Mouse (Mus musculus): ENCODE data around the gene Zfp652. TPM values are rescaled to one million over a fixed set of nuclear protein-coding genes. Genes with fewer than 3 reads are reported as not detected.
"Not testable (repeated sequence)": the region's sequence is repeated elsewhere in the genome, so short reads cannot be mapped to it uniquely, and the experiment has no call there.

Zfp652 gene
- polyA plus RNA-seq, 1 experiment from 2014 or later, result 24.5 TPM

GRCm38 (mm10) chr11:95737811-95738210 is 25.3 kb downstream of the Zfp652 start:
- Histone ChIP-seq H3K9ac (no peak overlapping the region), H3K27me3 (no peaks in the 10 kb centered on the region), H3K27ac (no peak overlapping the region), H3K36me3 (no peaks in the 10 kb centered on the region), H3K4me2 (no peak overlapping the region), H3K9me3 (no peaks in the 10 kb centered on the region), H3K4me1 (no peaks in the 10 kb centered on the region), H3K4me3 (no peak overlapping the region)
- WGBS, result 87% methylated on average over 3 of the region's 3 CpGs
- ATAC-seq (ENCODE audit: insufficient number of reproducible peaks, insufficient read depth, low FRiP score, low TSS enrichment, low read depth), result no peak

- no peak overlapping the region for H3K4me2 ChIP-seq
- no peaks in the 10 kb centered on the region for H3K9me3 ChIP-seq
- H3K4me3 ChIP-seq, result no peak overlapping the region
- no peak for ATAC-seq (ENCODE audit: insufficient number of reproducible peaks, insufficient read depth, low FRiP score, low TSS enrichment, low read depth)
- no peak overlapping the region for H3K9ac ChIP-seq
- WGBS, result 83% methylated on average over 2 of the region's 2 CpGs
- no peaks in the 10 kb centered on the region for H3K4me1 ChIP-seq
- H3K27me3 ChIP-seq, result no peaks in the 10 kb centered on the region
- H3K27ac ChIP-seq, result no peak overlapping the region
- H3K36me3 ChIP-seq, result peaks cover 19% of the 10 kb centered on the region
Observed at GRCm38 (mm10) chr11:95744521-95744920, 32.0 kb downstream of the Zfp652 start.

GRCm38 (mm10) chr11:95746821-95747220 is 34.3 kb downstream of the Zfp652 start:
- H3K27me3 ChIP-seq, result no peaks in the 10 kb centered on the region
- peaks cover 30% of the 10 kb centered on the region for H3K36me3 ChIP-seq
- H3K27ac ChIP-seq, result no peak overlapping the region
- H3K4me3 ChIP-seq, result no peak overlapping the region
- no peak overlapping the region for H3K9ac ChIP-seq
- no peak overlapping the region for H3K4me2 ChIP-seq
- 91% methylated on average over 4 of the region's 4 CpGs for WGBS
- H3K9me3 ChIP-seq, result no peaks in the 10 kb centered on the region
- H3K4me1 ChIP-seq, result no peaks in the 10 kb centered on the region
- ATAC-seq (ENCODE audit: insufficient number of reproducible peaks, insufficient read depth, low FRiP score, low TSS enrichment, low read depth), result no peak

DNA sequence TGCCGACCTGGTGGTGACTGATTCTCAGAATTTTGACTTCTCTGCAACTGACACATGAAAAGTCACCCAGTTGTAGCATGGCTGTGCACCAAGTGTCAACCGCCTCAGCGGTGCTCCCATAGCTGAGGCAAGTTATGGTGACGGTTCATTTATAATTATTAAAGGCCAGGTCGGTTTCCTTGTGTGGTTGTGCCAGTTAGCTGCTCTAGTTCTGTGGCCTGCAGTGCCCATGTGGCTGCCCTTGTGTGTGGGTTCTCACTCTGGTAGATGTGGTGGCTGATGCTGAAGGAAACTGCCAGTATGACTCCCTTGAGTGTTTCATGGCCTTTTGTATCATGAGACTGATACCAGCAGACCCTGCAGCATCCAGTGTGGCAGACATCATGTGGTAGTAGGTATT is 35.9 kb downstream of the Zfp652 start:
- Histone ChIP-seq H3K4me2 (no peak overlapping the region), H3K4me1 (no peaks in the 10 kb centered on the region), H3K27me3 (no peaks in the 10 kb centered on the region), H3K27ac (no peak overlapping the region), H3K9me3 (no peaks in the 10 kb centered on the region), H3K9ac (no peak overlapping the region), H3K36me3 (peaks cover 36% of the 10 kb centered on the region), H3K4me3 (no peak overlapping the region)
- WGBS, result 77% methylated on average over 5 of the region's 5 CpGs
- ATAC-seq (ENCODE audit: insufficient number of reproducible peaks, insufficient read depth, low FRiP score, low TSS enrichment, low read depth), result no peak

DNA sequence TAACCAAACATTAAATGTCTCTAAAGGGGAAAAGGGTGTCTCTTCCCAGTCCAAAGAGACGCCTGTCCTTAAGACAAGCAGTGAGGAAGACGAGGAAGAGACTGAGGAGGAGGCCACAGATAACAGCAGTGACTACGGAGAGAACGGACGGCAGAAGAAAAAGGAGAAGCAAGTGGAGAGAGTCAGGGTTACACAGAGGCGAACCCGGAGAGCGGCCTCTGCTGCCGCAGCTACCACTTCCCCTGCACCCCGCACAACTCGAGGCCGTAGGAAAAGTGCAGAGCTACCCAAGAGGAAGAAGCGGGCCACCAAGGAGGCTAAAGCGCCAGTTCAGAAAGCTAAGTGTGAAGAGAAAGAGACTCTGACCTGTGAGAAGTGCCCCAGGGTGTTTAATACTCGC is 37.1 kb downstream of the Zfp652 start:
- H3K36me3 ChIP-seq, result peaks cover 39% of the 10 kb centered on the region
- no peak overlapping the region for H3K9ac ChIP-seq
- H3K4me2 ChIP-seq, result no peak overlapping the region
- ATAC-seq (ENCODE audit: insufficient number of reproducible peaks, insufficient read depth, low FRiP score, low TSS enrichment, low read depth), result no peak
- 84% methylated on average over 15 of the region's 15 CpGs for WGBS
- no peaks in the 10 kb centered on the region for H3K27me3 ChIP-seq
- H3K9me3 ChIP-seq, result no peaks in the 10 kb centered on the region
- H3K4me3 ChIP-seq, result no peak overlapping the region
- no peaks in the 10 kb centered on the region for H3K4me1 ChIP-seq
- no peak overlapping the region for H3K27ac ChIP-seq

- H3K36me3 ChIP-seq, result peaks cover 53% of the 10 kb centered on the region
Observed at GRCm38 (mm10) chr11:95750995-95751394, 38.5 kb downstream of the Zfp652 start.

DNA sequence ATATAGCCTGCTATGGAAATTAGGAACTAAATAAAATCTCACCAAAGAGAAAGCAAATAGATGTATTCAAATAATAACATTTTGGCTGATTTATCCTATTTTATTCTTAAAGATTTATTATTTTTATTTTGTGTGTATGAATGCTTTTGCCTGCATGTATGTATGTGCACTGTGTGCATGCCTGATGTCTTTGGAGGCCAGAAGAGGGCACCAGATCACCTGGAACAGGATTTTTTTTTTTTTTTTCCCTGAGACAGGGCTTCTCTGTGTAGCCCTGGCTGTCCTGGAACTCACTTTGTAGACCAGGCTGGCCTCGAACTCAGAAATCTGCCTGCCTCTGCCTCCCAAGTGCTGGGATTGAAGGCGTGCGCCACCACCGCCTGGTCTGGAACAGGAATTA is 42.7 kb downstream of the Zfp652 start:
- not testable (repeated sequence) for H3K9ac ChIP-seq; H3K27ac ChIP-seq; H3K27me3 ChIP-seq; H3K4me2 ChIP-seq; ATAC-seq (ENCODE audit: insufficient number of reproducible peaks, insufficient read depth, low FRiP score, low TSS enrichment, low read depth); H3K4me1 ChIP-seq; H3K4me3 ChIP-seq; H3K9me3 ChIP-seq
- 97% methylated on average over 4 of the region's 4 CpGs for WGBS
- H3K36me3 ChIP-seq, result peaks cover 63% of the 10 kb centered on the region

More at GRCm38 (mm10) chr11:95750995-95751394, 38.5 kb downstream of the Zfp652 start:
- no peaks in the 10 kb centered on the region for H3K27me3 ChIP-seq
- H3K4me2 ChIP-seq, result no peak overlapping the region
- H3K9me3 ChIP-seq, result no peaks in the 10 kb centered on the region
- H3K4me3 ChIP-seq, result no peak overlapping the region
- H3K9ac ChIP-seq, result no peak overlapping the region
- 8% methylated on average over 1 of the region's 1 CpGs for WGBS
- H3K27ac ChIP-seq, result no peak overlapping the region
- H3K4me1 ChIP-seq, result no peaks in the 10 kb centered on the region
- ATAC-seq (ENCODE audit: insufficient number of reproducible peaks, insufficient read depth, low FRiP score, low TSS enrichment, low read depth), result no peak

DNA sequence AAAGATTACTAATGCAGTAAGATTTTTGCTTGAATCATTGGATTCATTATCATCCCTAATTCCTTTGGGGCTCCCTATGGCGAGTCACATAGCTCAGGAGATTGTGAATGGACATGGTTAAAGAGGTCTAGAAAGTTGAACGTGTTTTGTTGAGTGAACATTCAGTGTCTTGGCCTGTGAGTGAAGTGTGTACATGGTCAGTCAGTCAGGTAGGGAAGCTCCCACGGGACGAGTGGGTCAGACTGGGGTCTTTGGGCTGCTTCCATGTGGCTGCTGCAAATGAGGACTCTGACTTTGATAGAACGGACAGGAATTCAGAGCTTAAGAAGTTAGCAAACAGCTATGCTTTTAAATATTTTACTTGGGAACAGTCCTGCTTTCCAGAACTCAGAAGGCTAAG is 48.0 kb downstream of the Zfp652 start:
- Histone ChIP-seq H3K36me3 (peaks cover 52% of the 10 kb centered on the region), H3K9ac (no peak overlapping the region), H3K27ac (no peak overlapping the region), H3K9me3 (no peaks in the 10 kb centered on the region), H3K27me3 (no peaks in the 10 kb centered on the region), H3K4me3 (no peak overlapping the region), H3K4me1 (peaks cover 6% of the 10 kb centered on the region; the same call in 1 of the 2 replicates), H3K4me2 (no peak overlapping the region)
- ATAC-seq (ENCODE audit: insufficient number of reproducible peaks, insufficient read depth, low FRiP score, low TSS enrichment, low read depth), result no peak
- WGBS, result 87% methylated on average over 5 of the region's 5 CpGs

DNA sequence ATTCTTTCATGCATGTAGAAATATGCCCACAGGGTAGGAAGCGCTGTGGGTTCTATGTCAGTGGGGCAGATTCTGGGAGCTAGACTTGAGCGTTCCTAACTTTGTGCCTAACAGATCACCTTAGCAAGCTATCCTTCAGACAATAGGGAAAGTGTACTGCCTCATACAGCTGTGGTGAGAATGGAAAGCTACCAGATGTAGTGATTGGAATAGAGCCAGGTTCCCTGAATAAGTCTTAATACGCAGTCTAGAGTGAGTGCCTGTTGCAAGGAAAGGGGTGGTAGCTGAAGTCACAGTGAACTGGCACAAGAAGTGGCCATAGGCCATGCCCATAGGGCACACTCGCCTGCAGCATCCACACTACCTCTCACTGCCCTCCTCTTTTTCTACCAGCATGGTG is 50.5 kb downstream of the Zfp652 start:
- Histone ChIP-seq H3K27me3 (no peaks in the 10 kb centered on the region), H3K36me3 (peaks cover 39% of the 10 kb centered on the region), H3K9ac (no peak overlapping the region), H3K4me1 (peaks cover 6% of the 10 kb centered on the region; the same call in 1 of the 2 replicates), H3K9me3 (no peaks in the 10 kb centered on the region), H3K4me2 (no peak overlapping the region), H3K27ac (no peak overlapping the region), H3K4me3 (no peak overlapping the region)
- WGBS, result 73% methylated on average over 4 of the region's 4 CpGs
- ATAC-seq (ENCODE audit: insufficient number of reproducible peaks, insufficient read depth, low FRiP score, low TSS enrichment, low read depth), result no peak

- Histone ChIP-seq H3K4me1 (peaks cover 6% of the 10 kb centered on the region; the same call in 1 of the 2 replicates), H3K27ac (no peak overlapping the region), H3K36me3 (peaks cover 46% of the 10 kb centered on the region), H3K9ac (no peak overlapping the region), H3K4me2 (no peak overlapping the region), H3K27me3 (no peaks in the 10 kb centered on the region), H3K9me3 (no peaks in the 10 kb centered on the region), H3K4me3 (no peak overlapping the region)
- ATAC-seq (ENCODE audit: insufficient number of reproducible peaks, insufficient read depth, low FRiP score, low TSS enrichment, low read depth), result no peak
- WGBS, result 76% methylated on average over 8 of the region's 8 CpGs
Observed at GRCm38 (mm10) chr11:95764806-95765205, 52.3 kb downstream of the Zfp652 start.

DNA sequence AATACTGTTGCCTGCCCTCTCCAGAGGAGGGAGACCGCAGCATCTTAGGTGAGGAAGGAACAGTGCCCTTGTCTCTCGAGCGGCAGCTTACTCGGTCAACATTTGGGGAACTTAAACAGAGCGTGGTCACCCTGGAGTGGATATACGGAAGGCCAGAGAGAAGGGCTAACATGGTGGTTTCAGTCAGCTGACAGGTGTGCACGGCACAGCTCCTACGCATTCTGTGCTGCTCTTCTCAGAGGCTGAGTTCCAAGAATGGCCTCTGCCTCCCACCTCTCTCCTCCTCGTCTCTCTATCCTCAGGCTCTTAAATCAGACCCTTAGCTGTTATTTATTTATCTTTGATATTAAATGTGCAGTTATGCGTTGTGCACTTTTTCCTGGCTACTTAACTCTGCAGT is 52.9 kb downstream of the Zfp652 start:
- Histone ChIP-seq H3K4me3 (no peak overlapping the region), H3K4me2 (no peak overlapping the region), H3K36me3 (peaks cover 49% of the 10 kb centered on the region), H3K9me3 (no peaks in the 10 kb centered on the region), H3K27ac (no peak overlapping the region), H3K4me1 (peaks cover 6% of the 10 kb centered on the region; the same call in 1 of the 2 replicates), H3K27me3 (no peaks in the 10 kb centered on the region), H3K9ac (no peak overlapping the region)
- no peak for ATAC-seq (ENCODE audit: insufficient number of reproducible peaks, insufficient read depth, low FRiP score, low TSS enrichment, low read depth)
- WGBS, result 89% methylated on average over 10 of the region's 10 CpGs

- no peak overlapping the region for H3K4me3 ChIP-seq
- WGBS, result 88% methylated on average over 6 of the region's 6 CpGs
- H3K9ac ChIP-seq, result no peak overlapping the region
- no peaks in the 10 kb centered on the region for H3K27me3 ChIP-seq
- ATAC-seq (ENCODE audit: insufficient number of reproducible peaks, insufficient read depth, low FRiP score, low TSS enrichment, low read depth), result no peak
- no peak overlapping the region for H3K4me2 ChIP-seq
- H3K4me1 ChIP-seq, result no peaks in the 10 kb centered on the region
- peaks cover 44% of the 10 kb centered on the region for H3K36me3 ChIP-seq
- no peaks in the 10 kb centered on the region for H3K9me3 ChIP-seq
- H3K27ac ChIP-seq, result no peak overlapping the region
Observed at GRCm38 (mm10) chr11:95768244-95768643, 55.8 kb downstream of the Zfp652 start.

- ATAC-seq (ENCODE audit: insufficient number of reproducible peaks, insufficient read depth, low FRiP score, low TSS enrichment, low read depth), result no peak
- Histone ChIP-seq H3K4me2 (no peak overlapping the region), H3K4me3 (no peak overlapping the region), H3K36me3 (peaks cover 38% of the 10 kb centered on the region), H3K9ac (no peak overlapping the region), H3K9me3 (no peaks in the 10 kb centered on the region), H3K27me3 (no peaks in the 10 kb centered on the region), H3K4me1 (no peaks in the 10 kb centered on the region), H3K27ac (no peak overlapping the region)
- 89% methylated on average over 10 of the region's 10 CpGs for WGBS
Observed at GRCm38 (mm10) chr11:95769208-95769607, 56.7 kb downstream of the Zfp652 start.

All from embryonic facial prominence, embryonic 13.5 days (tissue).